Mouse (Mus musculus) liver, embryonic 14.5 days (tissue): ENCODE measurements around the gene Neu2.

ENCODE experiments used
- CTCF ChIP-seq: IDR thresholded peaks from 2 replicates; pipeline ENCODE4 v1.5.1; 2016; ENCODE audit warnings: antibody characterized with exemption, low read depth, control low read depth
- EP300 ChIP-seq: IDR thresholded peaks from 2 replicates; pipeline ENCODE4 v1.6.1; 2016; ENCODE audit warnings: antibody characterized with exemption, low read depth

DNA sequence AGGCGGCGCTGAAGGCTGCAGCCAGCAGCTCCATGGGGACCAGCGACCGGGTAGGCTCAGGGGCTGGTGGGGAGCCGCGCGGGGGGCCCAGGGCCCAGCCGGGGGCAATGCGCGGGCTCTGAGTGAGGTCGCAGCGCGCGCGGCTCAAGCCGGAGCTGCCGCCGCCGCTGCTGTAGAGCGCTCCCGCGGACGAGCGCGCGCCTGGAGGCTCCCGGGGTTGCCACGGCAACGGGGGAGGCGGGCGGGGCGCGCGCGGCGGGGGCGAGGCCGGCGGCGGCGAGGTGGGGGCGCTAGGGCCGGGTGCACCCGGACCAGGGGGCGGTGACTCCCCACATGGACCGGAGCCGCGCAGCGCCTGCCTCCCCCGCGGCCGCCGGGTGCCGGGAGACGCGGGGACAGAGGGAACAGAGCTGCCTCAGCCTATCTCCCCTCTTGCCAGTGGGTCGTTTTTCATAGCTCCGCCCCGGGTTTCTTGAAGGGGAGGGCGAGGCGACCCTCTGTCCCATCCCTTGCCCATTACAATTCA lies 540 bp downstream of the Neu2 start:
- TF ChIP-seq CTCF (no peak), EP300 (no peak)
